15 mouse cellular contexts compared by ENCODE assay signal in genomic region chr3:107128421-107128820, GRCm38 (mm10). TPM values are rescaled to one million over a fixed set of nuclear protein-coding genes. Genes with fewer than 3 reads are reported as not detected.
DNase-seq lines count a peak whose midpoint lies in the region; ATAC-seq lines count a peak whose summit lies in the region.
"Had no signal": no experiment of that assay in that cellular context is flagged by ENCODE, and none has a peak within 500 bp of the region (broad histone marks: within the 10 kb centered on the region; RNA-seq: fewer than 3 reads in every experiment).

No protein-coding gene starts in this region.

- intact Hi-C loops in heart, postnatal 14 days (cut with DNase I) = no loop called here
- intact Hi-C loops in left cerebral cortex, postnatal 36 days (cut with DNase I) = loop anchor here (1.0 kb wide), 1 partner anchor 16 kb away; no protein-coding TSS in a partner anchor

- DNase-seq in heart, adult 11 months = peak; percentile 78
- no peak for DNase-seq in heart, postnatal 14 days
- peak; percentile 40 to 53 for DNase-seq in frontal cortex, postnatal 10 days (ENCODE audit: low spot score in 2 of 2)
- peak; percentile 55 to 70 for DNase-seq in left cerebral cortex, postnatal 36 days (ENCODE audit: low spot score in 2 of 2)
- peak; percentile 61 for DNase-seq in right cerebral cortex, postnatal 25 days
- no peak for DNase-seq in heart, adult 8-10 months (ENCODE audit: low spot score)
- DNase-seq: adrenal gland, adult 8-10 months; cerebellum, adult 11-12 months; thymus, postnatal 4 days had no signal

- ATAC-seq in megakaryocyte progenitor cell, adult 5-6 weeks (replicated peaks; ENCODE audit: poor library complexity) = no peak
- ATAC-seq in megakaryocyte, adult 5-6 weeks (ENCODE audit: poor library complexity, severe bottlenecking) = no peak
- ATAC-seq: midbrain, embryonic 15.5 days; Patski had no signal

RNA-seq across cellular contexts. Expression of gene Kcna2, which starts 27.5 kb away (rescaled TPM):
- 1 to 10 TPM in 1 of 2 experiments, under 1 TPM in 1; 0.85 to 1.2 TPM for total RNA-seq in heart, postnatal 14 days (2021)
- total RNA-seq in left cerebral cortex, postnatal 36 days (2021) = 100 to 1,000 TPM; 148 to 155 TPM
- not detected in 2 replicates for total RNA-seq in megakaryocyte progenitor cell, adult 5-6 weeks (2015)
- total RNA-seq in megakaryocyte progenitor cell, adult 5-6 weeks (2017) = not detected in 2 replicates
- under 0.01 and 0.07 TPM in 2 replicates for total RNA-seq in megakaryocyte, adult 5-6 weeks (2015)
- 0.04 TPM in 1 of 2 replicates, not detected in the other for total RNA-seq in megakaryocyte, adult 5-6 weeks (2017)
- total RNA-seq in heart, adult 8-10 months (2022) = 1 to 10 TPM; 1.2 to 1.7 (median 1.3) TPM

RNA-seq across cellular contexts. Expression of gene Kcna10, which starts 54.4 kb away (rescaled TPM):
- total RNA-seq in heart, postnatal 14 days (2021) = not detected
- under 1 TPM in 1 of 2 experiments, not detected in 1; 0.20 TPM for total RNA-seq in left cerebral cortex, postnatal 36 days (2021)
- not detected in 2 replicates for total RNA-seq in megakaryocyte progenitor cell, adult 5-6 weeks (2015)
- not detected in 2 replicates for total RNA-seq in megakaryocyte progenitor cell, adult 5-6 weeks (2017)
- total RNA-seq in megakaryocyte, adult 5-6 weeks (2015) = not detected in 2 replicates
- total RNA-seq in megakaryocyte, adult 5-6 weeks (2017) = not detected in 2 replicates
- not detected for total RNA-seq in heart, adult 8-10 months (2022)
- total RNA-seq: adrenal gland, adult 8-10 months; gastrocnemius, adult 18-20 months; layer of hippocampus, postnatal 14 days had no signal

Comparison
In these comparisons a context has a peak if more than half of its experiments do, and no peak if none do; other contexts are left out.
1. DNase-seq: peak in heart, adult 11 months (single experiment), frontal cortex, postnatal 10 days (2 of 2), left cerebral cortex, postnatal 36 days (2 of 2) and right cerebral cortex, postnatal 25 days (single experiment); none in heart, postnatal 14 days (0 of 2) and heart, adult 8-10 months (single experiment).
2. RNA of gene Kcna2, which starts 27.5 kb away (total RNA-seq): 148 to 155 TPM in left cerebral cortex, postnatal 36 days; 1.2 to 1.7 TPM in heart, adult 8-10 months, 0.85 to 1.2 TPM in heart, postnatal 14 days, under 0.01 to 0.07 TPM in megakaryocyte, adult 5-6 weeks and not detected in megakaryocyte progenitor cell, adult 5-6 weeks; every median in the first group is over 10 times any median in the second.